Mouse (Mus musculus) liver, postnatal 0 days (tissue): ENCODE measurements around the gene Fjx1. TPM values are rescaled to one million over a fixed set of nuclear protein-coding genes. Genes with fewer than 3 reads are reported as not detected.

Experiments used
- ATAC-seq: fragments of 200-750 bp; cut with Nextera tagmentation; 2 replicates; pipeline ENCODE4 v1.8.0; 2017; ENCODE audit warnings: mild to moderate bottlenecking, moderate library complexity
- DNase-seq: peaks from one replicate; pipeline ENCODE4 v3.0.0-alpha.2; 2016
- H3K27ac ChIP-seq: fragments of 300-500 bp; sonication (generic); 2 replicates; pipeline ENCODE4 v1.5.1; 2014; ENCODE audit warnings: antibody characterized with exemption, moderate library complexity, mild to moderate bottlenecking, low read depth
- H3K27me3 ChIP-seq: fragments of 300-500 bp; sonication (generic); 2 replicates; pipeline ENCODE4 v1.6.1; 2014; ENCODE audit warnings: low read length, control low read depth, mixed read lengths; ENCODE audit not compliant: insufficient read depth
- H3K36me3 ChIP-seq: fragments of 300-500 bp; sonication (generic); replicated peaks from 2 replicates; pipeline ENCODE4 v1.6.1; 2014; ENCODE audit warnings: mild to moderate bottlenecking, control low read depth, low read length, moderate library complexity, mixed read lengths; ENCODE audit not compliant: insufficient read depth
- H3K4me1 ChIP-seq: fragments of 300-500 bp; sonication (generic); 2 replicates; pipeline ENCODE4 v1.6.1; 2014; ENCODE audit warnings: antibody characterized with exemption, mild to moderate bottlenecking, control low read depth; ENCODE audit not compliant: insufficient read depth
- H3K4me2 ChIP-seq: fragments of 300-500 bp; sonication (generic); 2 replicates; pipeline ENCODE4 v1.6.1; 2014; ENCODE audit warnings: low read depth, mild to moderate bottlenecking, low read length, moderate library complexity, mixed read lengths
- H3K4me3 ChIP-seq: fragments of 300-500 bp; sonication (generic); 2 replicates; pipeline ENCODE4 v1.5.1; 2014; ENCODE audit warnings: low read depth, low read length
- H3K9ac ChIP-seq: fragments of 300-500 bp; sonication (generic); replicated peaks from 2 replicates; pipeline ENCODE4 v1.6.1; 2014; ENCODE audit warnings: mild to moderate bottlenecking, moderate library complexity
- H3K9me3 ChIP-seq: fragments of 300-500 bp; sonication (generic); 2 replicates; pipeline ENCODE4 v1.6.1; 2016; ENCODE audit warnings: mild to moderate bottlenecking, control low read depth, low read length, mixed read lengths
- CTCF ChIP-seq: sonication (generic); IDR thresholded peaks from 2 replicates; pipeline ENCODE4 v1.5.1; 2016; ENCODE audit warnings: antibody characterized with exemption, low read depth
- EP300 ChIP-seq: IDR thresholded peaks from 2 replicates; pipeline ENCODE4 v1.6.1; 2016; ENCODE audit warnings: antibody characterized with exemption, low read depth, mild to moderate bottlenecking
- WGBS: fragments of 180-500 bp; shearing (Covaris S2); extraction: QIAGEN DNeasy Blood & Tissue Kit; methylation state at CpG from one replicate; pipeline ENCODE4 v1.1.7; 2014; ENCODE audit not compliant: insufficient replicate concordance; 5-methylcytosine and 5-hydroxymethylcytosine counted together
- polyA plus RNA-seq: library from polyadenylated mRNA; unstranded; fragments of >200 nt; fragmentation: Nextera tagmentation; extraction: Ambion mirVana; gene quantifications from 2 replicates; pipeline ENCODE4 v1.2.1, GENCODE M21; 2015

The Fjx1 gene
- polyA plus RNA-seq, 1 experiment from 2014 or later = 0.43 TPM

DNA sequence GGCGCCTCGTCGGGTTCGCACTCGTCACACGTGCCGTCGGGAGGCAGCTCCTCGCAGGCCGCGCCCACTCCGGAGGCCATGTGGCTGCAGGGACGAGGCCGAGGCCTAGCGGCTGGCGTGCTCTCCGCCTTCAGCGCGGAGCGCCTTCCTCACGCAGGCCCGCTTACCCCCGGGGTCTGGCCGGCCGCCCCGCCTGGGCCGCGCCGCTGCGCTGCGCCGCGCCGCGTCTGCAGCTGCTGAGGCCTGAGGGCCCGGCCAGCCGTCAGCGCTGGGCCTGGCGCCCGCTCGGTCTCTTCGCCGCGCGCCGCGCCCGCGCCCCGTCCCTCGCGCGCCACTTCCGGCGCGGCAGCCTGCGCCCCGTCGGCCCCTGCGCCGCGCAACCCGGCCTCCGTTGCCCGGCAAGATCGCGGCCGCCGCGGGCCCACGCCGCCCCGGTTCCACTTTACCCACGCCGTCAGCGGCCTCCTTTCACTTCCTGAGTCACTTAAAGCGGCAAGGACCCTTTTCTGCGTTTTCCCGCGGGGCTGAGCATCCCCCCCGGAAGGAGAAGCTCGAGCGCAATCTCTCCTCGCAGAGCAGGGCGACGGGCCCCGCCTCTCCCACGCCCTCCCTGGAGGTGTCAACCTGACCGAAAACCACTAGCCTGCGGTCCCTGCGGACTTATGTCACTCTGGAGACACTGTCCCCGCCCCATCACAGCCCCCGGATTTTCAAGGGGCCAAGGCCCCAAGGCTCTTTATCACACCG lies 51.5 kb downstream of the Fjx1 start:
- Histone ChIP-seq H3K4me3 (peak overlapping the region; percentile 59), H3K4me2 (peak overlapping the region; percentile 83), H3K27ac (peak overlapping the region; percentile 95), H3K27me3 (no peaks in the 10 kb centered on the region), H3K9me3 (no peaks in the 10 kb centered on the region), H3K9ac (peak overlapping the region; percentile 76), H3K36me3 (no peaks in the 10 kb centered on the region), H3K4me1 (peaks cover 26% of the 10 kb centered on the region)
- TF ChIP-seq CTCF (no peak), EP300 (no peak)
- DNase-seq (peak; percentile 88), ATAC-seq (peak; percentile 93)
- WGBS = under 1% methylated on average over 81 of the region's 94 CpGs

GRCm38 (mm10) chr2:102399864-102400604 lies 52.3 kb downstream of the Fjx1 start:
- Histone ChIP-seq H3K4me1 (peaks cover 26% of the 10 kb centered on the region), H3K9me3 (no peaks in the 10 kb centered on the region), H3K27me3 (no peaks in the 10 kb centered on the region), H3K4me2 (peak overlapping the region; percentile 83), H3K27ac (peak overlapping the region; percentile 95), H3K36me3 (no peaks in the 10 kb centered on the region), H3K9ac (peak overlapping the region; percentile 76), H3K4me3 (peak overlapping the region; percentile 59)
- 38% methylated on average over 48 of the region's 48 CpGs for WGBS
- TF ChIP-seq EP300 (no peak), CTCF (no peak)
- DNase-seq (no peak), ATAC-seq (no peak)

Other genes with a start within 250 kb of the Fjx1 start
- gene Trim44, start 44.7 kb downstream of the Fjx1 start, polyA plus RNA-seq = 4.9 and 5.5 TPM in 2 replicates
- 5.1 and 6.2 TPM in 2 replicates for gene Pamr1, start 97.5 kb upstream of the Fjx1 start, polyA plus RNA-seq
- gene Slc1a2, start 206.2 kb upstream of the Fjx1 start, polyA plus RNA-seq = 0.74 and 1.1 TPM in 2 replicates